Mouse (Mus musculus) spleen, embryonic (tissue): Measurements from ENCODE around the gene Slc13a4.

Source experiments
- CTCF ChIA-PET: fragments of 350-600 bp; sonication (Branson Sonifier 250); formaldehyde crosslinking; loops from one replicate; lab custom pipeline; 2022; lab: Charles Lee

Gene Slc13a4

DNA sequence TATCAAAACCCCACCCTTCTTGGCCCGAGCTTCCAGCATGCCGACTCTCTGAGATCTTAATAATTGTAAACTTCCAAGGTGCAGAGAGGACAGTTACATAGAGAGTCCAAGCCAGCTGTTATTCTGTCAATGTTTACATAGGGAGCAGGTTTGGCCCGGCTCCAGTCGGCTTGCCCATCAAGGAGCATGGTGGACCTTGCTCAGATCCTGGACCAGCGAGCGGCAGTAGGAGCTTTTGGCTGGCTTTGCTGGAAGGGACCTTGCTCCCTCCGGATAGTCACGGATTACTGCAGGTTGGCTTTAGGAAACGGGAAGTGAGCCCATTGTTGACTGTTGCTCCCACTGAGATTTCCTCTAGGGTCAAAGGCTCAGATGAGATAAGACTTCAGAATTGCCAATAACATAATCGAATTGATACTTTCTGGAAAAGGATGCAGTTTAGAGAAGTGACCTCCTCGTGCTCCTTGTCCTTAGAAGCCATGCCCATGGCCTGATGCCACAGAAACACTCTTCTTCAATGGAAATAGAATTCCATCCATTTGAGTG, 4.5 kb downstream of the Slc13a4 start:
- CTCF ChIA-PET = no interaction called here

DNA sequence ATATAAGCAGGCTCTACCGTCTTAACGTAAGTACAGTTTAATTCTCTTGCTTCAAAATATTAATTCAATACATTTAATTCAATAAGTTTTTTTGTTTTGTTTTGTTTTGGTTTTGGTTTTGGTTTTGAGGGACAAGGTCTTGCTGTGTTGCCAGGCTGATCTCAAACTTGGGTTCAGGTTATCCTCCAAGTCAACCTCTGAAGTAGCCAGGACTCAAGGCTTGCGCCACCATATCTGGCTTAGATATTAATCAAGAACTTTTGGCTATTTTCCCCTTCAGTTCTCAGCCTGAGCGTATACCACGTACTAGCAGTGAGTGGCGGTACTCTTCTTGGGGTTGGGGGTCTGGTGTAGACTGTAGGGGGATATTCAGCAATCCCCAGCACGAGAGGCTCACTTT, 5.3 kb downstream of the Slc13a4 start:
- CTCF ChIA-PET = interaction anchor here (0.6 kb wide), 1 partner anchor 238 kb away, joined by 7 read pairs; no protein-coding TSS in a partner anchor

DNA sequence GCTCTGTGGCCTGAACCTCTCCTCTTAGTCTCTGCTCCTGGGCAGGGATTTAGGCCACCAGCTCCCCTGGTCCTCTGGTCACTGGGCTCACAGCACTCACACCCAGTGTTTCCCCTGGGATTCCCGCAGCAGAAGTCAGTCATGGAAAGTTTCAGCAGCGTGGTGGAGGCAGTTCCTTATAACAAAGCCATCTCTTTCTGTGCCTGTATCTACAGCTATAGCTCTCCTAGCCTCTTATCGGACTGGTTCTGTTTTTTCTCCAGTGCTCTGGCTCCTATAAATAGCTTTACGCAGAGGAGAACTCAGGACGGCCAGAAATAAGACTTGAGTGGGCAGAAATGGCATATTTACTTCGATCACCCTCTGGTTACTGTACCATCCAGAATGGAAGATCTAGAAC, 9.6 kb downstream of the Slc13a4 start:
- CTCF ChIA-PET = no interaction called here

DNA sequence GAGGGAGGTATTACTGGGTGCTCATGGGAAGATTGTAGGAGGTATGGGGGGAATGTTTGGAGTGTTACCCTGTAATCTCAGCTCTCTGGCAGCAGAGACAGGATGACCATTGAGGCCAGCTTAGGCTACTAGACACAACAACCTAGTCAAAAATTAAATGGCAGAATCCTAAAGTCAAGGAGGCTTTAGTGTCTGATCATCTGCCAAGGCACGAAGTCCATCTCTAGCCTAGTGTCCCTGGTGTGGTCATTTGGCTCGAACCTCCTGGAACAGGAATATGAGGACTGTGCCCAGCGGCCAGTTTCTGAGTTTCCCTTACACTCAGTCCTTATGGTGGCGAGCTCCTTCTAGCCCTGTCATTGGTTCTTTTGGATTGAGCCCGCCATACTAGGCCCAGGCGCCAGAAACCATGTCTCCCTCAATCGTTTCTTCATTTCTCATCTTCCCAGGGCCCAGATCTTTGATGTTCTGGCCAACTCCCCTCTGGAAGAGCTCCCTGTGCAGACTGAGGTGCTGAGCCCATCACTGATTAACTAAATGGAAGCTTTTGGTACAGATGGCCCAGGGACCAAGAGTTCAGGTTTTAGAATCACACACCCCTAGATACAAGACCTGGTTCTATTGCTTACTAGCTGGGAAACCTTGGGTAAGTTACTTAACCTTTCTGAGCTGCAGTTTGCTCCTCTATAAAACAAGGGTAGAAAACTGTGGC, 10.3 kb downstream of the Slc13a4 start:
- CTCF ChIA-PET = no interaction called here

DNA sequence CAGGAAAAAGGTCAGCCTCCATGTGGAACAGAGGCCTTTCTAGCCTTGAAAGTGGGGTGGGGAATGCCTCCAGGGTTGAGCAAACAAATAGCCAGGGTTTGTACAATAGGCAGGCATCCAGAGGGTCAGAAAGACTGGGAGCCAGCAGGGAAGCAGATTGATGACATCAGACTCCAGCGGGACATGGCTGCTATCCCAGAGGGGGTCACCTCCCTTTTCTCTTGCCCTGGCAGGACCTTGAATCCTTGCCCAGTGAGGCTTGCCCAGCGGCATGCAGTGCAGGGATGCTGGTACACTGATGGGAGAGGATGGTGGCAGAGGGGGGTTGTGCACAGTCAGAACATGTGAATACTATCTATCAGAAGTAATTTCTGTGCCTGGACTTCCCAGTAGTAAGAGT, 10.9 kb downstream of the Slc13a4 start:
- CTCF ChIA-PET = no interaction called here

DNA sequence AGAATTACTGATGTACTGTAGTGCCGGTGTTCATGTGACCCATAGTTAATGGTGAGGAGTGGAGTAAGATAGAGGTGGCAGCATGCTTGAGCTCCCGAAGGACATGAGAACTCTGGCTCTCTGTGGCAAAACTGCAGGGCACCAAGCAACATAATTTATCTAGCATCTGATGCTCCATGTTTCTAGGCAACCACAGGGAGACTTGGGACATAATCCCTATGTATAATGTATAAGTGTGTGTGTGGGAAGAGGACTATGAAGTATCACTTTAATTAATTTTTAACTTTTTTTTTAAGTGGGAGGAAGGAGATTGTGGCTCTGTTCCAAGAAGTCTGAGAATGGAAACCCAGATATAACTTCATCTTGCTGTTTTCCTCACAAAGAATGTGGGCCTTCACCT, 13.0 kb downstream of the Slc13a4 start:
- CTCF ChIA-PET = no interaction called here

DNA sequence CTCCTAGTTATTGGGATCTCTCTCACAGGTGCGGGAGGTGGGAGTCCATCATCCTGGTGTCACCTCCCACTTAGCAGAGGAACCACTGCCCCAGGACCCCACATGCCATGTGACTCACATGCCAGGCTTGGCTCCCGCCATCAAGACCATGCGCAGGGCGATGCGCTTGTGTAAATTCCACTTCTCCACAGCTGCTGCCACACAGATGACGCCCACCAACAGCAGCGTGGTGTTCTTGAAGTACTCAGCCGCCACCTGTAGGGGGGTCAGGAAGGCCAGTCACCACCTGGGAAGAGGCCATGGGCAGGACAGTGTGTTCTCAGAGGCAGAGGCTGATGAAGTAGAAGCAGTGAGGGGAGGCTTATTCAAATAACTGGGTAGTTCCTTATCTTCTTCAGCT, 18.3 kb downstream of the Slc13a4 start:
- CTCF ChIA-PET = no interaction called here

DNA sequence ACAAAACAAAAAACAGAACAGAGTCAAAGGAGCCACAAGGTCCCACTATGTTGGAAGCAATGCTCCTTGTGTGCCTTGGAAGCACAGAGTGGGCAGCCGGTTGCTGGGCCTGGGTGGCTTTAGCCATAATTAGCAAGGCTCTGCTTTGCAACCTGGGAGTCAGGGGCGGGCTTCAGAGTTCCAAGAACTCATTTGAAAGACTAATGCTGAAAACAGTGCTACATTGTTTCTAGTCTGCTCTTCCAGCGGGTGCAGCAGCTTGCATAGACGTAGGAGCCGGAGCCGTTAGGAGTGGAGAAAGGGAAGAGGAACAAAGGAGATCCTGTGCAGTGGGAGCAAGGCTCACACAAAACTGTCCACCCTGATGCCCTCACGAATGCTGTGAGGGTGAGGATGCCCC, 19.0 kb downstream of the Slc13a4 start:
- CTCF ChIA-PET = no interaction called here

DNA sequence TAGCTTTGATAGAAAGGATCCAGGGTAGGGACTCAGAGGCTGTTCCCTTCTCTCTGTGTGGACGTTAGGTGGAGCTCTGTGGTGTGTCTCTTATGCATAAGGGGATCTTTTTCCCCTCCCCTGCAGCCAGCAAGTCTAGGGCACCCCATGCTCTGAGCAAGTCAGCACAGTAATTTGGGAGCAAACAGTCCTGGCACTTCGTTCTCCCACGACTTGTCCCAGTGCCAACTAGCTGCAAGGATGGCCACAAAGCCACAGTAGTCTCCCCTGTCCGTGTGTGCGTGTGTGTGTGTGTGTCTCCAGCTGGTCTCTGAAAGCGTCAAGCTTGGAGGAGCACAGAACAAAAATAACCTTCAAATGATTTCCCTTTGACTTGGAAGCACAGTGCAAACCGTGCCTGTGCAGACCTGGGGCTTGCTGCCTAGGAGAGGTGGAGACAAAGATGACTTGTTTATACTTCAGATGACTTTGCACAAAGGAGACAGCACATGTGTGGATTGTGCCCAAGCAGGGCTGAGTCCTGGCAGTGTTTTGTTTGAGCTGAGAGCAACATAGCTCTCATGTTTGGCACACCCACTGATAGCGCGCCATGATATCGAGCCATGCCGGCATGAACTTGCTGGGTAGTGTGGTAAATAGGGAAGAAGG, 19.7 kb downstream of the Slc13a4 start:
- CTCF ChIA-PET = no interaction called here

DNA sequence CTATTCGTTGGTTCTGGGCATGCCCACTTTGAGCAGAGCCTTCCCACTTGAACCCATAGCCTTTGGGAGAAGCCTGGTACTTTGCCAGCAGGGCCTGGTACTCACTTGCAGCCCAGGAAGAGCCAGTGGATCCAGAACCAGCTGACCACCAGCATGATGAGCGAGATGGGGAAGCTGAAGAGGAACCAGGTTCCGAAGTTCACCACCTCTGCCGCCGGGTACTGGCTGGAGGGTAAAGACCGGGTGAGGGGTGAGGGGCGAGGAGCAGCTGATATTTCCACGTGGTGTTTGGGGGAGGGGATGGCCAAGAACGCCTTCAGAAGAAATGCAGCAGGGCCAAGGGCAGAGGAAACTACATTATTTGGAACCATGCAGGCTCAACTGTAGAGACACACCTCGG, 28.6 kb downstream of the Slc13a4 start:
- CTCF ChIA-PET = no interaction called here

DNA sequence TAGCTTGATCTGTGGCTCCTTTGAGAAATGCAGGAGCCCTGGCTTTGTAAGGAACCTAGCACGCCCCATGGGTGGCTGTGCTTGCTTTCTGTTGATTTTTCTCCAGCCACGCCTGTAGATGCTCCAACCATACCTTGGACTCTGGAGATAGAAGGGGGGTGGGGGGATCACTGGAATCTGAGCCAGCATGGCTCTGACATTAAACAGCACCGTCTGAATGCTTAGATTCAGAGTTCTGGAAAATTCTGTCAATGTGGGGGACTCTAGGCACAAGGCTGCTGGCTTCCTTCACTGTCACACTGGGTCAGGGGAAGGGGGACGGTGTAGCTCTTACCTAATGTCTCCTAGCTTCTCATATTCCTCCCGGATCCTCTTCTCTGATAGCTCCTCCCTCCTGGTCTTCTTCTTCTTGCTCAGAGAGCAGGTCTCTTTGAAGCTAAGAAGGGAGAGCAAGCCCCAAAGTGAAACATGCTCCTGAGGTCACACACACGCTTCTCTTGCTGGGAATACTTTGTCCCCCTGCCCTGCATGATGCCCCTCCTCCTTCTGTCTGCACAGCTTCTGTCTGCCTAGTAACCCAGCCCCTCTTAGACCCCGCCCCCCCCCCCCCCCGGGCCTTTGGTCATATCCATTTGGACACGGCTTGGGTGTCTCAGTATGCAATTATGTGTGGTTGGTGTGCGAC, 29.9 kb downstream of the Slc13a4 start:
- CTCF ChIA-PET = no interaction called here

DNA sequence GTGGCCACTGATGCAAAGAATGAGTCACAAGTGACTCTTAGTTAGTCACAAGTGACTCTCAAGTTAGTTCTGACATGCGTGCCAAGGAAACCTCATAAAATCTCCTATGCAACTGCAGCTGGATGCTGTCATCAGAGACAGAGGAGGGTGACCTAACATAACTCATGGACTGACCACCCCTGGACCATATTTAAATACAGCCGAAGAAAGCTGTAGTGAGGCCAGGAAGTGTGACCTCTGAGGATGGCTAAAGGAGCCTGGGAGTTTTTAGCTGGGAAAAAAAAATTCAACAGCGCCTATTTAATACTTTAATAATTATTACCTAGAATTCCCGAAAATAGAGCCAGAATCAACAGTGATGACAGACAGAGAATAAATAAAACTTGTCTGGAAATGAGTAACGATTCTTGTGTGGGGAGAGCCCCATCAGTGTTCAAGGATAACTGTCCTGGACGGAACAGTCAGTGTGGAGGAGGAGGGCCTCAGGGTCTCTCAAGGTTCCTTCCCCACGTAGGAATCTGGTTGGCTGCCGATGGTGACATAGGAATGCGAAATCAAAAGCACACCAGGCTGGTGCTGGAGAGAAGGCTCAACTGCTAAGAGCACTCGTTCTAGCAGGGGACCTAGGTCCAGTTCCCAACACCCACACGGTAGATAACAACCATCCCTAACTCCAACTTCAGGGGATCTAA, 34.4 kb downstream of the Slc13a4 start:
- CTCF ChIA-PET = no interaction called here

DNA sequence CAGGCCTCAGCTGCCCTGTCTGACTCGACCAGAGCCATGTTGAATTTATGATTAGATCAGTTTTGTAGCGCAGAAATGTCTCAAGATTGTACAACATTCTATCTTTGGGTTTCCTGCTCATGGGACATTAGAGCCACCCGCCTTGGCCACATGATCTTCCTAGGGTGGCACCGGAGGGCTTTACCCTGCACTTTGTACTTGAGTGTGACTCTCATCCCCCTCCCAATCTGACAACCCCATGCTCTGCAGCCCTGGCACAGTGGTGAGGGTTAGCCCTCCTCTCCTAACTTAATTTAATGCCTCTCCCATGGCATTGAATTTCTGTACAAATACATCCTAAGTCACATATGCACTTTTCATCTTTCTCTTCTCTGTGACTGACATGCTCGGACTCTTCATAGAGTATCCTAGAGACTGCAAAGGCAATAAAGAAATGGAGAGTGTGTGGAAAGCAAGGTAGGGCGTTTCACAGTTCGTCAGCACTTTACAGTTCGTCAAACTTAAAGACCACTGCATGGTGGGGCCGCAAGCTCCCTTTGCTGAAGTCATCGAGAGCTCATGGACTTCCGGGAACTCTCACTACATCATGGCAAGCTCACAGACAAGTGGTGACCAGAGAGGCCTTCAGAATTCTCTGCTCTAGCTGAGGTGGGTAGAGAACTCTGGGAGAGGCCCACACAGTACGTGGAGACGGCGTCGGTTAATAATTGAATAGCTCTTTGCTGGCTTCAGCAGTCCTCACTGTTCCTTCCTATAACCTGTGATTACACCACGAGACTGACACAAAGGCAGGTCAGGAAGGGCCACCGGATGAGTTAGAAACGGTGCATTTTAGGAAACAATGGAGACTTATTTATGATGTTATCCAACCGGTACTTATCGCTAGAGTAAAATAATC, 35.8 kb downstream of the Slc13a4 start:
- CTCF ChIA-PET = no interaction called here

DNA sequence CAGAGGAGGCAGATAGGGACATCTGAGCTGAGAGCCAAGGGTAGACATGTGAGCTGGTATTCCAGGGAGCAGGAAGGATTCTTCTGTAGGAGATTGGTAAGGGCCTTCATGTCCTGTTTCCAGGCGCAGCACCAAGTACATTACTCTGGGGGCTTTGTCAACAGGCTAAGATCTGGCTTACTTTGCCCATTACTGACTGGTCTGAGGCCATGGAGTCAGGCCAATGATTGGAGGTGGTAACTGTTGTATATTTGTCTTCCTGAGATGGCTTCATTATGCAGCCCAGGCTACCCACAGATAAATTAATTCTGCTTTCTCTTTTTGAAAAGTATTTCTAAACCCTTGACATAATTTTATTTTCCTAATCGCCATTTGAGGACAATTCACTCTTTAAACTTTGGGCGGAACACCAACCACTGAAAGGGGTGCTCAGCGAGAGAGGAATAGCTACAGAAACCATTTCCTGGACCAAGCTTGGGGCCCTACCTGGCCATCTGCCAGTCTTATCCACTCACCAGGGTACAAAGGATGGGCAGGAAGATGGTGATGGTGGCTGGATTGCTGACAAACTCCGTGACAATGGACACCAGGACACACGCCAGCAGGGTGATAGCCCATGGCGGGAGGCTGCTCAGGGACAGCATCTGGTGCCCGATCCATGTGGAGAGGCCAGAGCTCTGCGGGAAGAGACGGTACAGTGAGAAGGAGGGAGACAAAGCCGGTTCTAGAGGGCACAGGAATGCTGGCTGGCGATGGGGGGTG, 36.7 kb downstream of the Slc13a4 start:
- CTCF ChIA-PET = no interaction called here

DNA sequence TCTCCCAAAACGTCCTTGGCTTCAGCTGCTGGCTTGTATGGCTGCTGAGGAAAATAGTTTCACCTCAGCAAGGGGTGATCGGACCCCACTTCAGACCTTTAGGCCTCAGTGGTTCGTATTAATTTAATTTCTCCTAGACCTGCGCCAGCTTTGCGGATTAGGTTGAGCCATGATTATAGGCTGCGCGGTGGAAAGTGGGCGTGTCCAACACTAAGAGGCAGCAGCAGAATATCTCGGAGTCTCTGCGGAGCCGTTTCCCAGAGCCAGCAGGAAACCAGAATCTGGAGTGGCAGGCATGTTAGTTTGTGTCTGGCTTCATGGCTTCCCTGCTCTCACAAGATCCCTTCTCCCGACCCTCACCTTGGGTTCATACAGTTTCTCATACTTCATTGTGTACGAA, 38.3 kb downstream of the Slc13a4 start:
- CTCF ChIA-PET = no interaction called here

DNA sequence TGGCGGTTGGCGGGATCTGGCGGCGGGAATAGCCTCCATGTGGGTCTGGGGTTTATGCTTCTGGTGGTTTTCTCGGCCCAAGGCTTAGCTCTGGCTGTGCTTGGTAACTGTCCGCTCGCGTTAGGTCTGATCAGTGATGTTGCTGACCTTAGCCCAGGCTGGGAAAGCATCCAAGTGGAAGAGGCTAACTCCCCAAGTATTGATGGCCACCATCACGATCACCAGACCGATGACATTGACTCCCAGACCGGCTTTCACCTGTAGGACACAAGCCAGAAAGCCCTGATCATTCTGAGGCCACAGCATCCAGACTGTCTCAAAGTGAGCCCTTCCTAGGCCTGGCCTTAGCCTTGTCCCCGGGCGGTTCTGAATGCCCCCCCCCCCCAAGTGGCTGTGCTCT, 39.2 kb downstream of the Slc13a4 start:
- CTCF ChIA-PET = interaction anchor here (0.5 kb wide), 1 partner anchor 205 kb away, joined by 3 read pairs; no protein-coding TSS in a partner anchor

DNA sequence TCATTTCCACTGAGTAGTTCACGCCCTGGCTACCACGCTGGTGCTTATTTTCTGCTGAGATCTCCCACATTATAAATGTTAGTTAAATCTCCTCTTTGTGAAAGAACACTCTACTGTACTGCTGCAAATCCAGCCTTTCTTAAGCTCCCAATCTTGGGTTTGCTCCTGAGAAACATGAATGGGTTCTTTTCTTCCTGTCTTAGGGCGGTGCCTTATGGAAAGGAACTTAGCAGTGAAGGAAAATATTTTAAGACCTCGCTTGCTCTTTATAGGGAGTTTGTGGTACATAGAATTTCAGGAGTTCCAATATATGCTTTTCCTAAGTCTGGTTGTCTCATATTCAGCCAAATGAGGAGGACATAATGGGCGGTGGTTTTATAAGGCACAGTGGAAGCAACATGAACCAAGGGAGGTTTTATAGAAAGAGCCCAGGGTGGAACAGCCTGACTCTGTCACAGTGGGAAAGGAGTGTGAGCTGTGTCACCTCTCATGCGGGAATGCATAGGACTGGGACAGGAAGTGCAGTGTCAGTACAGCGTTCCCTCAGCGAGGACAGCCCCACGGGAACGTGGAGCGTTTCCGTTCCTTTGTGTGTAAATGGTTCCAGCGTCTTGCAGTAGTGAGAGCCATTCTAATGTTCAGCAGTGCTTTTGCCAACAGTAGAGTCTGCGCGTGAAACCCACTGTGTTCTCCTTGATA, 42.2 kb downstream of the Slc13a4 start:
- CTCF ChIA-PET = no interaction called here

DNA sequence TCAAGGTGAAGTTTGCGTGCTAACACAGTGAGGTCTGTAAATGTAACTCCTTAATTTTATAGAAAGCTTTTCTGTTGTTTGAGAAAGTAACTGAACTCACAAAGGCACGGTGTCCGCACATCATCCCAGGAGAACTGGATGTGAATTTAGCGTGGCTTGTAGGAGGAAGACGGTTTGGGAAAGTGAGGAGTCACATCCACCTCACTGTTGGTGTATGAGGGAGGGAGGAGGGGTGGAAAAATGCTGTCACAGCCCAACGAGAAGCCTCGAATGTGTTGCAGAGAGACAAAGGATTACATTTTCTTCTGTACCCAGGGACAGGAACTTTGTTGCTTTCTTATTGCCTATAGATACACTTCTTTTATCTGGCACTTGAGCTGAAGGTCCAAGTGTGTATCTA, 47.4 kb downstream of the Slc13a4 start:
- CTCF ChIA-PET = no interaction called here

DNA sequence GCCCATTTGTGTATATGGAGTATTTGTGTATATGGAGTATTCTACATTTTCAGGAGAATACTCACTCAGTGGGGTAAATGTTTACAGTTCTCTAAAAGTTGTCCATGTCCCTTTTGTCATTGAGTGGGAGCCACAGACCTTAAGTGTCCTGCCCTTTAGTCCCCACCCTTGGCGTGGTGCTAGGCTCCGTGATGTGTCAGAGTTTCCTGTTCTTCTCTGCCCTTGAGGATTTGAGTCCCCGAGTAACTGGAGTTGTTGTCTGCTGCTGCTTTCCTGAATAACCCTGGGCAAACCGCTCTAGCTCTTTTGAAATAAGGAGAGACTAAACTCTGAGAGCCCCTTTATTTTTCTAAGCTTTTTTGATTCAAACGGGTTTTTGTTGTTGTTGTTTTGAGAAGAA, 48.4 kb downstream of the Slc13a4 start:
- CTCF ChIA-PET = interaction anchor here (0.6 kb wide), 1 partner anchor 253 kb away, joined by 3 read pairs; no protein-coding TSS in a partner anchor

DNA sequence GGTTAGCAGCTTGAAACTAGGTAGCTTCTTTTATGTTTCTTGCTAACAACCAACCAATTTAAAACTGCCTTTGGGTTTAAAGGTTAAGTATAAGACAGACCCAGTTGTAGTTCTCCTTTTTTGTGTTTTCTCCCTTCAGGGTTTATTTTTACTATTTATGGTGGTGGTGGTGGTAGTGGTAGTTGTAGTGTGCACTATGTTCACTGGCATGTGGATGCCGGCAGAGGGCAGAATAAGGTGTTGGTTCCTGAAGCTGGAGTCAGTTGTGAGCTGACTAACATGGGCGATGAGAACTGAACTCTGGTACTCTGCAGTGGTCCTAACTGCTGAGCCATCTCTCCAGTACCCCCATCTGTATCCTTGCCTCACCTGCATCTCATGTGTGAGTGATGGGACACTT, 49.0 kb downstream of the Slc13a4 start:
- CTCF ChIA-PET = no interaction called here
